Mouse (Mus musculus) lung, adult 2 months (tissue): Measurements from ENCODE around the gene Zfp566. TPM values are rescaled to one million over a fixed set of nuclear protein-coding genes. Genes with fewer than 3 reads are reported as not detected.
A peak's percentile ranks its signal among the peaks of the same experiment; 100 is the strongest.

Source experiments
- DNase-seq: peaks from one replicate; pipeline ENCODE4 v3.0.0; 2022
- H3K4me1 ChIP-seq: fragments of 200-500 bp; 2 replicates; pipeline ENCODE4 v1.6.1; 2011; ENCODE audit warnings: low read length; ENCODE audit not compliant: control insufficient read depth, insufficient read depth
- H3K4me3 ChIP-seq: fragments of 200-500 bp; replicated peaks from 2 replicates; pipeline ENCODE3; 2011; ENCODE audit warnings: low read depth, mild to moderate bottlenecking, control low read depth, low read length; ENCODE audit errors: extremely low read depth
- CTCF ChIP-seq: fragments of 200-500 bp; IDR thresholded peaks from 2 replicates; pipeline ENCODE4 v1.5.1; 2011; ENCODE audit warnings: mild to moderate bottlenecking, low read length, control low read depth; ENCODE audit not compliant: insufficient read depth
- POLR2A ChIP-seq: fragments of 200-500 bp; IDR thresholded peaks from 2 replicates; pipeline ENCODE4 v1.6.1; 2011; ENCODE audit warnings: low read depth, mild to moderate bottlenecking, control low read depth, low read length, borderline replicate concordance; ENCODE audit errors: extremely low read depth
- WGBS: fragments of 180-500 bp; shearing (Covaris S2); methylation state at CpG from one replicate; pipeline ENCODE4 v1.1.7; 2018; 5-methylcytosine and 5-hydroxymethylcytosine counted together
- polyA plus RNA-seq: library from polyadenylated mRNA; depleted of rRNA; stranded (reverse); fragments of >200 nt; gene quantifications from 2 replicates; pipeline ENCODE4 v1.2.3, GENCODE M21; 2012

Zfp566 gene
- polyA plus RNA-seq, 1 experiment, result 1.2 TPM

DNA sequence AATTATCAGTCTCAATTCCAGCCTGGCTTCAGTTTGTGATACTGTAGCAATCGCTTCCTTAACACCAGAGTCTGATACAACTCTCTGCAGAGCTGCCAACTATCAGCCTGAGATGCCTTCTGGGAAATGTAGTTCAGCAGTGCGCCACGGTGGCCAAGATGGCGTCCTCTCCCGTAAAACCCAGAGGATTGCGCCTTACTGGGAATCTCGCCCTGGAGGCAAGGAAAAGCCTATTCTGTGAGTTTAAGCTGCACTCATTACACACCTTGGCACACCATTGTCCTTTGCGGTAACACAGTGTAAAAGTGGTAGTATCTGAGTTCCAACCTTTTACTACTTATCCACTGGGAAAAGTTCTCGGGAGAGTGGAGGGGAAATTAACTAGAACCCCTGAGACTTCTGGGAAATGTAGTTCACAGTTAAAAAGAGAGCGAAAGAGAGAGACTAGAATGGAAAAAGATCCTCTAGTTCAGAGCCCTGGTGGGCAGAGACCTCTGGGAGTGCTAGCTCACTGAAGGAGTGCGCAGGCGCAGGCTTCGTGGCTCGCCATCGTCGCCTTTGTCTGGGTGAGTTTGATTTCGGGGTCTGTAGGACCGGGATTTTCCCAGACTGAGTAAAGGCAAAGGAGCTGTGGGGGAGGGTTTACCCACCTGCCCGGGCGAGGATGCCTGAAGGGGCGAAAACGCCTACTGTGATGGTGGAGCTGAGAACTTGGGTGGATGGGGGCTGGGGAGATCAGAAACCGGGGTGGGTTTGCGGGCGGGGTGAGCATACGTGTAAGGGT, 4.5 kb upstream of the Zfp566 start, which contains the start of gene Zfp260:
Gene Zfp260, plus strand, starts transcription at position 132 of the 784 bp plus-strand sequence.
- Histone ChIP-seq H3K4me1 (peaks cover 7% of the 10 kb centered on the region; the same call in 1 of the 2 replicates), H3K4me3 (peak within 1 kb of the TSS; percentile 95)
- peak; percentile 86 for DNase-seq
- WGBS, result under 1% methylated on average over 26 of the region's 26 CpGs
- TF ChIP-seq POLR2A (peak; percentile 82; the same call in 1 of the 2 replicates), CTCF (no peak)

- Histone ChIP-seq H3K4me1 (peaks cover 7% of the 10 kb centered on the region; the same call in 1 of the 2 replicates), H3K4me3 (no peak overlapping the region)
- TF ChIP-seq CTCF (no peak), POLR2A (no peak)
- WGBS, result 71% methylated on average over 6 of the region's 6 CpGs
- no peak for DNase-seq
These were observed 3.6 kb upstream of the Zfp566 start for GRCm38 (mm10) chr7:30093918-30094415.

GRCm38 (mm10) chr7:30092666-30093065, 2.3 kb upstream of the Zfp566 start:
- DNase-seq, result no peak
- 80% methylated on average over 9 of the region's 9 CpGs for WGBS
- no peak for TF ChIP-seq CTCF
- no peak for TF ChIP-seq POLR2A
- Histone ChIP-seq H3K4me3 (no peak overlapping the region), H3K4me1 (peaks cover 6% of the 10 kb centered on the region; the same call in 1 of the 2 replicates)

GRCm38 (mm10) chr7:30090970-30091585, 751 bp upstream of the Zfp566 start:
- Histone ChIP-seq H3K4me3 (peak overlapping the region; percentile 21), H3K4me1 (peaks cover 4% of the 10 kb centered on the region; the same call in 1 of the 2 replicates)
- WGBS, result 5% methylated on average over 9 of the region's 9 CpGs
- TF ChIP-seq POLR2A, result no peak
- TF ChIP-seq CTCF, result no peak
- DNase-seq, result no peak

DNA sequence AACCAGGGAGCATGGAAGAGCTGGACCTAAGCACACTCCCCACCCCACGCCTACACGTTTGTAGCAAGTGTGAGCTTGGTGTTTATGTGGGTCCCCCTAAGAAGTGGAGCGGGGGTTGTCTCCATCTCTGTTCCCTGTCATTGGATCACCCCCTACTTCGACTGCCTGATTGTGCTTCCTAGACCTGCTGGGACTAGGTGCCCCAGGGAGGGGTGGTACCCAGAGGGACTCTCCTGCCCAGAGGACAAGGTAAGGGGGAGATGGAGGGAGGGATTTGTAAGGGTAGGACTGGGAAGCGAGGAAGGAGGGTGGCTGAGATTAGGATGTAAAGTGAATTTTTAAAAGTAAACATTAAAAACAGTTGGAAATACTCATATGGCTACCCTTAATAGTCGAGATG, 922 bp downstream of the Zfp566 start:
- DNase-seq, result no peak
- TF ChIP-seq POLR2A, result no peak
- no peak for TF ChIP-seq CTCF
- 21% methylated on average over 6 of the region's 6 CpGs for WGBS
- Histone ChIP-seq H3K4me3 (no peak overlapping the region), H3K4me1 (peaks cover 3% of the 10 kb centered on the region; the same call in 1 of the 2 replicates)

- TF ChIP-seq CTCF, result no peak
- no peak for TF ChIP-seq POLR2A
- no peak for DNase-seq
- H3K4me1 ChIP-seq, result no peaks in the 10 kb centered on the region
- no peak overlapping the region for H3K4me3 ChIP-seq
- WGBS, result 79% methylated on average over 9 of the region's 9 CpGs
These were observed 3.8 kb downstream of the Zfp566 start for GRCm38 (mm10) chr7:30086524-30086923.

GRCm38 (mm10) chr7:30072146-30073028, 17.9 kb downstream of the Zfp566 start, which contains the start of gene Zfp82:
Gene Zfp82, minus strand, starts transcription at chr7:30072900.
- Histone ChIP-seq H3K4me1 (peaks cover 3% of the 10 kb centered on the region; the same call in 1 of the 2 replicates), H3K4me3 (peak within 1 kb of the TSS; percentile 93)
- under 1% methylated on average over 50 of the region's 50 CpGs for WGBS
- TF ChIP-seq CTCF (no peak), POLR2A (peak; percentile 53; the same call in 1 of the 2 replicates)
- DNase-seq, result peak; percentile 74

- Histone ChIP-seq H3K4me1 (no peaks in the 10 kb centered on the region), H3K4me3 (no peak overlapping the region)
- WGBS, result 82% methylated on average over 5 of the region's 5 CpGs
- DNase-seq, result no peak
- TF ChIP-seq CTCF, result no peak
- TF ChIP-seq POLR2A, result no peak
These were observed 25.7 kb downstream of the Zfp566 start for GRCm38 (mm10) chr7:30064622-30065021.
